Comparison of ENCODE assay signal across 15 mouse cellular contexts in the genomic region with DNA sequence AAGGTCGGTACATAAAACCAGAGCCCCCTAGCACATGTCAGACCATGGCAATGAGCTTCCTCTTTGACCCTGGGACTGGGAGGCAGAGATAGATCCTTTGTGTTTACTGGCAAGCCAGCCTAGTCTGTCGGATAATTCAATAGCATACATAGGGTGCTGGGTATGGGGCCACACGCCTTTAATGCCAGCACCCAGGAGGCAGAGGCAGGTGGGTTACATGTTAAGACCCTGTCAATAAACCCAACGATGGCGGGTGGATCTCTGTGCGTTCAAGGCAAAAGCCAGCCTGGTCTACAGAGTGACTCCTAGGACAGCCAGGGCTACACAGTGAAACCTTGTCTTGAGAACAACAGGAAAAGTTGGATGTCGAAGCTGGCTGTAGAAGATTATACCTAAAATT.
"Had no signal": no experiment of that assay in that cellular context is flagged by ENCODE, and none has a peak within 500 bp of the region (broad histone marks: within the 10 kb centered on the region; RNA-seq: fewer than 3 reads in every experiment).

No protein-coding gene starts in this region.

- H3K4me3 ChIP-seq: liver, embryonic 13.5 days; liver, embryonic 15.5 days; lung, embryonic 15.5 days; megakaryocyte, embryonic 14.5 days; neural tube, embryonic 13.5 days; neural tube, embryonic 15.5 days; stomach, embryonic 15.5 days had no signal

- H3K9ac ChIP-seq: liver, embryonic 13.5 days; liver, embryonic 15.5 days; liver, postnatal 0 days; lung, embryonic 15.5 days; neural tube, embryonic 13.5 days; neural tube, embryonic 15.5 days; stomach, embryonic 15.5 days had no signal

- H3K4me2 ChIP-seq: liver, embryonic 11.5 days; liver, embryonic 13.5 days; liver, embryonic 15.5 days; lung, embryonic 15.5 days; neural tube, embryonic 13.5 days; neural tube, embryonic 15.5 days; stomach, embryonic 15.5 days had no signal

- H3K27ac ChIP-seq: liver, embryonic 13.5 days; liver, embryonic 15.5 days; lung, embryonic 15.5 days; macrophage; stomach, embryonic 15.5 days; stomach, postnatal 0 days had no signal

- H3K27me3 ChIP-seq: liver, embryonic 13.5 days; liver, embryonic 15.5 days; lung, embryonic 15.5 days; megakaryocyte, embryonic 14.5 days; neural tube, embryonic 13.5 days; neural tube, embryonic 15.5 days; stomach, embryonic 15.5 days had no signal

- DNase-seq: liver, embryonic 13.5 days; lung, adult 2 months; right cerebral cortex, adult 18-20 months; thymus, adult 2 months; thymus, postnatal 25 days had no signal

- H3K9me3 ChIP-seq: liver, embryonic 13.5 days; liver, embryonic 15.5 days; lung, embryonic 15.5 days; megakaryocyte, embryonic 14.5 days; neural tube, embryonic 13.5 days; neural tube, embryonic 15.5 days; stomach, embryonic 15.5 days had no signal
